Mouse (Mus musculus): ENCODE measurements around the gene Mau2.
"Not testable (repeated sequence)": the region's sequence is repeated elsewhere in the genome, so short reads cannot be mapped to it uniquely, and the experiment has no call there.

DNA sequence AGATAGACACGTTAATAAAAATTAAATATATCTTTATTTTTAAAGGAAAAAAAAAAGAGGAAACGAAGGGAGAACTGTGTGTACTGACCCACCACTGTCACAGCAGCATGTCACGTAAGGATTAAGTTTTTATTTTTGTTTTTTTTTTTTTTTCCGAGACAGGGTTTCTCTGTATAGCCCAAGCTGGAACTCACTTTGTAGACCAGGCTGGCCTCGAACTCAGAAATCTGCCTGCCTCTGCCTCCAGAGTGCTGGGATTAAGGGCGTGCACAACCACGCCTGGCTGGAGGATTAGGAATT is 40.7 kb downstream of the Mau2 start:
- TF ChIP-seq EP300 (IDR thresholded peaks at IDR 0.05; ENCODE audit: insufficient read depth, low read depth, low read length); CTCF (IDR thresholded peaks at IDR 0.05): not testable (repeated sequence)

Data from heart, adult 2 months (tissue).